ENCODE assay signal across 9 mouse cellular contexts in genomic region chr9:69357834-69358233, GRCm38 (mm10). TPM values are rescaled to one million over a fixed set of nuclear protein-coding genes. Genes with fewer than 3 reads are reported as not detected.
A peak's percentile ranks its signal among the peaks of the same experiment; 100 is the strongest.
DNase-seq lines count a peak whose midpoint lies in the region; ATAC-seq lines count a peak whose summit lies in the region.
"Had no signal": no experiment of that assay in that cellular context is flagged by ENCODE, and none has a peak within 500 bp of the region (broad histone marks: within the 10 kb centered on the region; RNA-seq: fewer than 3 reads in every experiment).

No protein-coding gene starts in this region.

- H3K4me2 ChIP-seq in neural tube, embryonic 15.5 days: no peak overlapping the region
- H3K4me2 ChIP-seq in hindbrain, embryonic 13.5 days: no peak overlapping the region
- H3K4me2 ChIP-seq: neural tube, embryonic 13.5 days had no signal

- no peak overlapping the region for H3K4me3 ChIP-seq in neural tube, embryonic 15.5 days (replicated peaks)
- no peak overlapping the region for H3K4me3 ChIP-seq in hindbrain, embryonic 13.5 days
- H3K4me3 ChIP-seq: neural tube, embryonic 13.5 days had no signal

- no peaks in the 10 kb centered on the region for H3K36me3 ChIP-seq in neural tube, embryonic 15.5 days
- no peaks in the 10 kb centered on the region for H3K36me3 ChIP-seq in hindbrain, embryonic 13.5 days
- H3K36me3 ChIP-seq: neural tube, embryonic 13.5 days had no signal

- peaks cover 24% of the 10 kb centered on the region for H3K4me1 ChIP-seq in neural tube, embryonic 15.5 days
- H3K4me1 ChIP-seq in hindbrain, embryonic 13.5 days (replicated peaks): peaks cover 24% of the 10 kb centered on the region

- H3K27me3 ChIP-seq in neural tube, embryonic 15.5 days (replicated peaks): no peaks in the 10 kb centered on the region
- 0 out of 2 replicates have a peak, but pooled peaks cover 3% of the 10 kb centered on the region for H3K27me3 ChIP-seq in hindbrain, embryonic 13.5 days

- H3K9me3 ChIP-seq in neural tube, embryonic 15.5 days (replicated peaks): no peaks in the 10 kb centered on the region
- no peaks in the 10 kb centered on the region for H3K9me3 ChIP-seq in hindbrain, embryonic 13.5 days
- H3K9me3 ChIP-seq: neural tube, embryonic 13.5 days had no signal

- 28% methylated on average over 3 of the region's 3 CpGs for WGBS in neural tube, embryonic 15.5 days
- 32% methylated on average over 3 of the region's 3 CpGs for WGBS in hindbrain, embryonic 13.5 days

- intact Hi-C loops in left cerebral cortex, postnatal 25 days (cut with DNase I): loop anchor here (1.0 kb wide), 1 partner anchor 122 kb away; no protein-coding TSS in a partner anchor

- H3K27ac ChIP-seq in neural tube, embryonic 15.5 days (replicated peaks): no peak overlapping the region
- H3K27ac ChIP-seq in hindbrain, embryonic 13.5 days: no peak overlapping the region
- H3K27ac ChIP-seq: neural tube, embryonic 13.5 days had no signal

- peak; percentile 69 for DNase-seq in neural tube, embryonic 10.5 days (ENCODE audit: extremely low spot score, low spot score)
- peak; percentile 63 for DNase-seq in adipocyte (ENCODE audit: low spot score)
- peak; percentile 67 to 71 for DNase-seq in left cerebral cortex, postnatal 25 days (ENCODE audit: low spot score in 2 of 2)
- DNase-seq in thymus, postnatal 36 days: peak; percentile 51 to 59

- H3K9ac ChIP-seq in neural tube, embryonic 15.5 days (replicated peaks): no peak overlapping the region
- H3K9ac ChIP-seq in hindbrain, embryonic 13.5 days: no peak overlapping the region
- H3K9ac ChIP-seq: neural tube, embryonic 13.5 days had no signal

- no peak for ATAC-seq in neural tube, embryonic 15.5 days (ENCODE audit: low FRiP score)
- peak; percentile 90 for ATAC-seq in common myeloid progenitor, adult 5-6 weeks (replicated peaks; ENCODE audit: low read depth, poor library complexity, severe bottlenecking)
- ATAC-seq in hindbrain, embryonic 13.5 days (ENCODE audit: low FRiP score): 0 out of 2 replicates have a peak, but pooled peaks have one; percentile 16
- ATAC-seq in neutrophil, adult 5-6 weeks (ENCODE audit: extremely low read depth, insufficient number of reproducible peaks, low FRiP score, poor library complexity, severe bottlenecking): peak; percentile 57; the same call in 1 of the 2 replicates

RNA-seq across cellular contexts. Expression of gene Ice2, which starts 39.9 kb away (rescaled TPM):
- 10.1 and 11.0 TPM in 2 replicates for polyA plus RNA-seq in neural tube, embryonic 15.5 days (2015; fragmentation: Nextera tagmentation; extraction: Ambion mirVana)
- 19.2 and 30.9 TPM in 2 replicates for total RNA-seq in common myeloid progenitor, adult 5-6 weeks (2017)
- polyA plus RNA-seq in hindbrain, embryonic 13.5 days (2015; fragmentation: Nextera tagmentation; extraction: Ambion mirVana): 11.4 and 12.5 TPM in 2 replicates
- 10 to 100 TPM in 1 of 2 experiments, 1 to 10 TPM in 1; 9.6 to 10.3 TPM for total RNA-seq in left cerebral cortex, postnatal 25 days (2021)
- 26.3 and 27.4 TPM in 2 replicates for total RNA-seq in neutrophil, adult 5-6 weeks (2017)
